Mouse (Mus musculus): ENCODE measurements at regions not wholly inside any gene's neighbourhood (a gene's known extent, or its start where the extent isn't known, plus 50 kb on each side); places are given as distances from the start of the nearest gene placed in this dataset.

- no peak overlapping the region for H3K27ac ChIP-seq
- H3K4me1 ChIP-seq = peaks cover 7% of the 10 kb centered on the region; the same call in 1 of the 2 replicates
- H3K9me3 ChIP-seq (replicated peaks) = no peaks in the 10 kb centered on the region
- no peak overlapping the region for H3K4me2 ChIP-seq
- no peak overlapping the region for H3K9ac ChIP-seq
- WGBS = 80% methylated on average over 4 of the region's 4 CpGs
- no peaks in the 10 kb centered on the region for H3K27me3 ChIP-seq
- no peaks in the 10 kb centered on the region for H3K36me3 ChIP-seq
- H3K4me3 ChIP-seq (replicated peaks) = no peak overlapping the region
- ATAC-seq (replicated peaks; ENCODE audit: low FRiP score) = no peak
Observed at GRCm38 (mm10) chr3:144104366-144104765, 100.7 kb downstream of the Lmo4 start.

- Histone ChIP-seq H3K4me3 (replicated peaks) (no peak overlapping the region), H3K4me1 (peaks cover 30% of the 10 kb centered on the region), H3K36me3 (no peaks in the 10 kb centered on the region), H3K9ac (no peak overlapping the region), H3K27me3 (no peaks in the 10 kb centered on the region), H3K4me2 (no peak overlapping the region), H3K27ac (no peak overlapping the region), H3K9me3 (replicated peaks) (no peaks in the 10 kb centered on the region)
- WGBS = 53% methylated on average over 2 of the region's 2 CpGs
- ATAC-seq (replicated peaks; ENCODE audit: low FRiP score) = no peak
Observed at GRCm38 (mm10) chr3:144099444-144099843, 105.6 kb downstream of the Lmo4 start.

- Histone ChIP-seq H3K9ac (no peak overlapping the region), H3K4me3 (replicated peaks) (no peak overlapping the region), H3K36me3 (no peaks in the 10 kb centered on the region), H3K4me1 (peaks cover 30% of the 10 kb centered on the region), H3K9me3 (replicated peaks) (no peaks in the 10 kb centered on the region), H3K27ac (no peak overlapping the region), H3K4me2 (peak overlapping the region; percentile 17; the same call in 1 of the 2 replicates), H3K27me3 (no peaks in the 10 kb centered on the region)
- peak; percentile 61 for ATAC-seq (replicated peaks; ENCODE audit: low FRiP score)
- 35% methylated on average over 8 of the region's 8 CpGs for WGBS
Observed at GRCm38 (mm10) chr3:144098762-144099161, 106.3 kb downstream of the Lmo4 start.

GRCm38 (mm10) chr3:144091231-144091630 lies 113.8 kb downstream of the Lmo4 start:
- Histone ChIP-seq H3K36me3 (no peaks in the 10 kb centered on the region), H3K27ac (no peak overlapping the region), H3K4me1 (peaks cover 14% of the 10 kb centered on the region), H3K4me3 (replicated peaks) (no peak overlapping the region), H3K9ac (no peak overlapping the region), H3K4me2 (no peak overlapping the region), H3K9me3 (replicated peaks) (no peaks in the 10 kb centered on the region), H3K27me3 (no peaks in the 10 kb centered on the region)
- WGBS = 73% methylated on average over 1 of the region's 1 CpGs
- no peak for ATAC-seq (replicated peaks; ENCODE audit: low FRiP score)

- Histone ChIP-seq H3K4me3 (replicated peaks) (no peak overlapping the region), H3K4me1 (peaks cover 14% of the 10 kb centered on the region), H3K27ac (peak overlapping the region; percentile 81), H3K4me2 (peak overlapping the region; percentile 23; the same call in 1 of the 2 replicates), H3K9me3 (replicated peaks) (no peaks in the 10 kb centered on the region), H3K27me3 (no peaks in the 10 kb centered on the region), H3K9ac (no peak overlapping the region), H3K36me3 (no peaks in the 10 kb centered on the region)
- 19% methylated on average over 8 of the region's 8 CpGs for WGBS
- ATAC-seq (replicated peaks; ENCODE audit: low FRiP score) = peak; percentile 93
Observed at GRCm38 (mm10) chr3:144089790-144090256, 115.2 kb downstream of the Lmo4 start.

GRCm38 (mm10) chr3:144088261-144088884 lies 116.6 kb downstream of the Lmo4 start:
- 79% methylated on average over 18 of the region's 18 CpGs for WGBS
- Histone ChIP-seq H3K4me2 (no peak overlapping the region), H3K9me3 (replicated peaks) (no peaks in the 10 kb centered on the region)

GRCm38 (mm10) chr3:144087771-144088170 lies 117.2 kb downstream of the Lmo4 start:
- no peak overlapping the region for H3K4me2 ChIP-seq
- no peaks in the 10 kb centered on the region for H3K9me3 ChIP-seq (replicated peaks)
- H3K4me1 ChIP-seq = peaks cover 14% of the 10 kb centered on the region
- 72% methylated on average over 7 of the region's 7 CpGs for WGBS
- H3K27me3 ChIP-seq = no peaks in the 10 kb centered on the region
- no peak overlapping the region for H3K9ac ChIP-seq
- H3K4me3 ChIP-seq (replicated peaks) = no peak overlapping the region
- H3K36me3 ChIP-seq = no peaks in the 10 kb centered on the region
- no peak for ATAC-seq (replicated peaks; ENCODE audit: low FRiP score)
- H3K27ac ChIP-seq = no peak overlapping the region

More at GRCm38 (mm10) chr3:144088261-144088884, 116.6 kb downstream of the Lmo4 start:
- no peaks in the 10 kb centered on the region for H3K27me3 ChIP-seq
- H3K4me3 ChIP-seq (replicated peaks) = no peak overlapping the region
- no peaks in the 10 kb centered on the region for H3K36me3 ChIP-seq
- no peak for ATAC-seq (replicated peaks; ENCODE audit: low FRiP score)
- no peak overlapping the region for H3K27ac ChIP-seq
- peaks cover 14% of the 10 kb centered on the region for H3K4me1 ChIP-seq
- no peak overlapping the region for H3K9ac ChIP-seq

GRCm38 (mm10) chr3:144086176-144086575 lies 118.8 kb downstream of the Lmo4 start:
- Histone ChIP-seq H3K27ac (no peak overlapping the region), H3K4me2 (no peak overlapping the region), H3K9me3 (replicated peaks) (no peaks in the 10 kb centered on the region), H3K36me3 (no peaks in the 10 kb centered on the region), H3K27me3 (no peaks in the 10 kb centered on the region), H3K4me3 (replicated peaks) (no peak overlapping the region), H3K9ac (no peak overlapping the region), H3K4me1 (peaks cover 14% of the 10 kb centered on the region)
- ATAC-seq (replicated peaks; ENCODE audit: low FRiP score) = no peak
- 75% methylated on average over 3 of the region's 3 CpGs for WGBS

- Histone ChIP-seq H3K9me3 (replicated peaks) (no peaks in the 10 kb centered on the region), H3K36me3 (no peaks in the 10 kb centered on the region), H3K9ac (no peak overlapping the region), H3K27ac (no peak overlapping the region), H3K4me2 (no peak overlapping the region), H3K27me3 (no peaks in the 10 kb centered on the region), H3K4me3 (replicated peaks) (no peak overlapping the region), H3K4me1 (no peaks in the 10 kb centered on the region)
- WGBS = 90% methylated on average over 3 of the region's 3 CpGs
- ATAC-seq (replicated peaks; ENCODE audit: low FRiP score) = no peak
Observed at GRCm38 (mm10) chr3:144079960-144080359, 125.1 kb downstream of the Lmo4 start.

- WGBS = 75% methylated on average over 13 of the region's 13 CpGs
- no peaks in the 10 kb centered on the region for H3K4me1 ChIP-seq
- H3K4me2 ChIP-seq = no peak overlapping the region
- ATAC-seq (replicated peaks; ENCODE audit: low FRiP score) = no peak
- no peak overlapping the region for H3K4me3 ChIP-seq (replicated peaks)
- no peaks in the 10 kb centered on the region for H3K27me3 ChIP-seq
- H3K27ac ChIP-seq = no peak overlapping the region
- H3K9me3 ChIP-seq (replicated peaks) = no peaks in the 10 kb centered on the region
- no peak overlapping the region for H3K9ac ChIP-seq
- no peaks in the 10 kb centered on the region for H3K36me3 ChIP-seq
Observed at GRCm38 (mm10) chr3:144078198-144078935, 126.7 kb downstream of the Lmo4 start.

GRCm38 (mm10) chr3:144069979-144070540 lies 135.0 kb downstream of the Lmo4 start:
- no peak overlapping the region for H3K9ac ChIP-seq
- H3K27me3 ChIP-seq = no peaks in the 10 kb centered on the region
- no peak for ATAC-seq (replicated peaks; ENCODE audit: low FRiP score)
- WGBS = 81% methylated on average over 10 of the region's 10 CpGs
- no peaks in the 10 kb centered on the region for H3K4me1 ChIP-seq
- no peaks in the 10 kb centered on the region for H3K36me3 ChIP-seq
- no peak overlapping the region for H3K27ac ChIP-seq
- H3K4me3 ChIP-seq (replicated peaks) = no peak overlapping the region
- no peaks in the 10 kb centered on the region for H3K9me3 ChIP-seq (replicated peaks)
- no peak overlapping the region for H3K4me2 ChIP-seq

- Histone ChIP-seq H3K4me1 (no peaks in the 10 kb centered on the region), H3K4me2 (no peak overlapping the region), H3K36me3 (no peaks in the 10 kb centered on the region), H3K9ac (no peak overlapping the region), H3K27me3 (no peaks in the 10 kb centered on the region), H3K4me3 (replicated peaks) (no peak overlapping the region), H3K9me3 (replicated peaks) (no peaks in the 10 kb centered on the region), H3K27ac (no peak overlapping the region)
- 83% methylated on average over 3 of the region's 3 CpGs for WGBS
- ATAC-seq (replicated peaks; ENCODE audit: low FRiP score) = no peak
Observed at GRCm38 (mm10) chr3:144067016-144067415, 138.0 kb downstream of the Lmo4 start.
